Mouse (Mus musculus) kidney, adult 2 months (tissue): Measurements from ENCODE around the gene Gm8947. TPM values are rescaled to one million over a fixed set of nuclear protein-coding genes. Genes with fewer than 3 reads are reported as not detected.
A peak's percentile ranks its signal among the peaks of the same experiment; 100 is the strongest.

Experiments
- DNase-seq: peaks from one replicate; pipeline ENCODE4 v3.0.0; 2021
- H3K27ac ChIP-seq: fragments of 200-500 bp; 2 replicates; pipeline ENCODE4 v1.5.1; 2012; ENCODE audit warnings: low read depth, low read length, control low read depth, inconsistent platforms; ENCODE audit not compliant: insufficient read depth
- H3K27me3 ChIP-seq: fragments of 200-500 bp; replicated peaks from 2 replicates; pipeline ENCODE4 v1.6.1; 2012; ENCODE audit warnings: mild to moderate bottlenecking, moderate library complexity, low read length, inconsistent platforms; ENCODE audit not compliant: control insufficient read depth, insufficient read depth
- H3K36me3 ChIP-seq: fragments of 200-500 bp; 2 replicates; pipeline ENCODE4 v1.6.1; 2012; ENCODE audit warnings: mild to moderate bottlenecking, moderate library complexity, low read length, inconsistent platforms; ENCODE audit not compliant: control insufficient read depth, insufficient read depth
- H3K4me1 ChIP-seq: fragments of 200-500 bp; 2 replicates; pipeline ENCODE4 v1.6.1; 2011; ENCODE audit warnings: low read length; ENCODE audit not compliant: control insufficient read depth, insufficient read depth
- H3K4me3 ChIP-seq: fragments of 200-500 bp; 2 replicates; pipeline ENCODE4 v1.5.1; 2011; ENCODE audit warnings: mild to moderate bottlenecking, low read depth, low read length, control low read depth; ENCODE audit not compliant: insufficient read depth
- CTCF ChIP-seq: fragments of 200-500 bp; conservative IDR thresholded peaks from 2 replicates; pipeline ENCODE4 v1.5.1; 2011; ENCODE audit warnings: low read depth, mild to moderate bottlenecking, control low read depth, low read length, moderate library complexity, mixed read lengths; ENCODE audit not compliant: insufficient read depth, insufficient read length
- POLR2A ChIP-seq: fragments of 200-500 bp; IDR thresholded peaks from one replicate; pipeline ENCODE4 v1.6.1; 2011; ENCODE audit warnings: low read depth, low read length, control low read depth
- WGBS: fragments of 180-500 bp; shearing (Covaris S2); methylation state at CpG from one replicate; pipeline ENCODE4 v1.1.7; 2018; 5-methylcytosine and 5-hydroxymethylcytosine counted together
- polyA plus RNA-seq: library from polyadenylated mRNA; depleted of rRNA; stranded (reverse); fragments of >200 nt; gene quantifications from 2 replicates; pipeline ENCODE4 v1.2.3, GENCODE M21; 2012

Gm8947 gene
- polyA plus RNA-seq, 1 experiment = 0.31 TPM

- H3K27ac ChIP-seq = no peak overlapping the region
- H3K4me1 ChIP-seq = peaks cover 6% of the 10 kb centered on the region; the same call in 1 of the 2 replicates
- no peaks in the 10 kb centered on the region for H3K27me3 ChIP-seq
- H3K36me3 ChIP-seq = no peaks in the 10 kb centered on the region
- no peak for DNase-seq
- 70% methylated on average over 1 of the region's 1 CpGs for WGBS
- no peak overlapping the region for H3K4me3 ChIP-seq
- TF ChIP-seq CTCF = no peak
These were observed 31.2 kb downstream of the Gm8947 start for GRCm38 (mm10) chr1:151223377-151223776.

- Histone ChIP-seq H3K27ac (peak overlapping the region; percentile 90), H3K4me3 (no peak overlapping the region), H3K36me3 (no peaks in the 10 kb centered on the region), H3K4me1 (peaks cover 6% of the 10 kb centered on the region; the same call in 1 of the 2 replicates), H3K27me3 (no peaks in the 10 kb centered on the region)
- peak; percentile 71 for DNase-seq
- TF ChIP-seq CTCF (no peak), POLR2A (no peak)
- 51% methylated on average over 1 of the region's 1 CpGs for WGBS
These were observed 32.4 kb downstream of the Gm8947 start for GRCm38 (mm10) chr1:151224536-151224935.

GRCm38 (mm10) chr1:151227506-151227905 is 35.3 kb downstream of the Gm8947 start:
- no peak overlapping the region for H3K4me3 ChIP-seq
- H3K4me1 ChIP-seq = peaks cover 11% of the 10 kb centered on the region; the same call in 1 of the 2 replicates
- TF ChIP-seq CTCF = no peak
- no peak for TF ChIP-seq POLR2A
- WGBS = 73% methylated on average over 8 of the region's 8 CpGs
- no peaks in the 10 kb centered on the region for H3K27me3 ChIP-seq
- no peaks in the 10 kb centered on the region for H3K36me3 ChIP-seq
- no peak for DNase-seq
- H3K27ac ChIP-seq = no peak overlapping the region

DNA sequence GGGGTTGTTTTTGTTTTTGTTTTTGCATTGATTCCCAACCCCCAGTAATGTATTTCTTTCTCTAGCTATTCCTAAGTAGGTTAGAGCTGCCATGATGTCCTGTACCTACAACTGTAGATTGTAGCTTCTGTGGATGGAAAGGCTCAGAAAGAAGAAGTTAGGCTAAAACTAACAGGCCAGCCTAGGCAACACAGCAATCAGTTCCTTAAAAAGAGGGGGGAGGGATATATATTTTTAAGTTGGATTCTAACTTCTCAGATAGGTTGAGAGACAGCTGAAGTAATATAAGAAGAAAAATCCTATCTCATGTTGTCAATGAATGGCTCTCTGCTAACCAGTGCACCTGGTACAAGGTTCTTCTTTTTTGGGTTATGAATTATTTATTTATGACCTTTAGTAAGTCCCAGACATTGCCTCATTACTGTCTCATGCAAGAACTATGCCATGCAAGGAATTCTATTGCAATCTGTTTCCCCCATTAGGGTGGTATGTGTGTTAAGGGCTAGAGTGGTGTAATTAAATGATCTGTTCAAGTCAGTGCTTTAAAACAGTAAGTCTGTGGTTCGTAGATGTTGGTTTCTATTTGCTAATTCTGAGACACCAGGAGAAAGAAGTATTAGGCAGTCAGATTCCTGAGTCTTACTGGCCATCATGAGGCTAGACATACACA is 36.3 kb downstream of the Gm8947 start:
- 60% methylated on average over 1 of the region's 1 CpGs for WGBS
- DNase-seq = no peak
- H3K27ac ChIP-seq = no peak overlapping the region

DNA sequence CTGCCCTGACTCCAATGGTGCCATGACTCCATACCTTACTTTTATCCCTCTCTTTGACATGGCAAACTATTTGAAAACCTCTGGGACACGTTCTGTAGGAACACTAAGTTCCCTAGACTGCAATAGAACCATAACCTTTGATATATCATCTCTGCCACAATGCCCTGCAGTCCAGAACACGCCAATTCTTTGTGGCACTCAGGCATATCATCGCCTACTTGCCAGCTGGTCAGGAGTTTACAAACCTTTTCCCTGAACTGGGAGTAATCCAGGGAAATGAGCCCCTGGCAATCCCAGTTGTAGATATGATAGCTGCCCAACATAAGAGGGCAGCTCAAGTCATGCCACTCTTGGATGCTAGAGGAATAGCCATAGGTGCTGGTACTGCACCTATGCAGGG is 40.2 kb downstream of the Gm8947 start:
- Histone ChIP-seq H3K4me1 (peaks cover 13% of the 10 kb centered on the region; the same call in 1 of the 2 replicates), H3K36me3 (no peaks in the 10 kb centered on the region), H3K4me3 (no peak overlapping the region), H3K27ac (0 out of 2 replicates have a peak overlapping the region, but pooled peaks have one; percentile 48), H3K27me3 (no peaks in the 10 kb centered on the region)
- 43% methylated on average over 3 of the region's 3 CpGs for WGBS
- DNase-seq = peak; percentile 73
- TF ChIP-seq CTCF = no peak
- no peak for TF ChIP-seq POLR2A

More for the DNA sequence above, 36.3 kb downstream of the Gm8947 start:
- Histone ChIP-seq H3K36me3 (no peaks in the 10 kb centered on the region), H3K4me1 (peaks cover 13% of the 10 kb centered on the region; the same call in 1 of the 2 replicates), H3K4me3 (no peak overlapping the region), H3K27me3 (no peaks in the 10 kb centered on the region)
- TF ChIP-seq POLR2A = no peak
- no peak for TF ChIP-seq CTCF

DNA sequence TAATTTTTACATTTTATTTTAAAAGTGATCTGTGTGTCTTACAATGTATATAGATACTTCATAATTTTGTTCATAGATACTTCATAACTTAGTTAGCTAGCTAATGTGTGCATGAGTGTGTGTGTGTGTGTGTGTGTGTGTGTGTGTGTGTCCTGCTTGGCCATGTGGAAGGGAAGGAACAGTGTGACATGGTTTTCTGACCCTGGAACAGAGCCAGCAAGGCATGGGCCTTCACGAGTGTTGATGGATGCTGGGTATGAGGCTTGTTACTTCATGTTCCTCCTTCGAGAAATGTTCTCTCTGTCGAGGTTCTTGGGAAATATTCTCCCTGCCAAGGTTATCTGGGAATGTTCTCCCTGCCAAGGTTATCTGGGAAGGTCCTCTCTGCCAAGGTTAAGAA is 41.6 kb downstream of the Gm8947 start:
- no peak overlapping the region for H3K4me3 ChIP-seq
- no peak for DNase-seq
- WGBS = 46% methylated on average over 3 of the region's 3 CpGs
- H3K36me3 ChIP-seq = no peaks in the 10 kb centered on the region
- no peaks in the 10 kb centered on the region for H3K27me3 ChIP-seq
- no peak overlapping the region for H3K27ac ChIP-seq
- peaks cover 13% of the 10 kb centered on the region; the same call in 1 of the 2 replicates for H3K4me1 ChIP-seq
- TF ChIP-seq POLR2A (no peak), CTCF (no peak)

GRCm38 (mm10) chr1:151235574-151235973 is 43.4 kb downstream of the Gm8947 start:
- no peaks in the 10 kb centered on the region for H3K27me3 ChIP-seq
- 64% methylated on average over 2 of the region's 2 CpGs for WGBS
- DNase-seq = no peak
- no peaks in the 10 kb centered on the region for H3K36me3 ChIP-seq
- H3K4me3 ChIP-seq = no peak overlapping the region
- no peak overlapping the region for H3K27ac ChIP-seq
- peaks cover 13% of the 10 kb centered on the region; the same call in 1 of the 2 replicates for H3K4me1 ChIP-seq
- TF ChIP-seq POLR2A (no peak), CTCF (no peak)
